In the genomic region with DNA sequence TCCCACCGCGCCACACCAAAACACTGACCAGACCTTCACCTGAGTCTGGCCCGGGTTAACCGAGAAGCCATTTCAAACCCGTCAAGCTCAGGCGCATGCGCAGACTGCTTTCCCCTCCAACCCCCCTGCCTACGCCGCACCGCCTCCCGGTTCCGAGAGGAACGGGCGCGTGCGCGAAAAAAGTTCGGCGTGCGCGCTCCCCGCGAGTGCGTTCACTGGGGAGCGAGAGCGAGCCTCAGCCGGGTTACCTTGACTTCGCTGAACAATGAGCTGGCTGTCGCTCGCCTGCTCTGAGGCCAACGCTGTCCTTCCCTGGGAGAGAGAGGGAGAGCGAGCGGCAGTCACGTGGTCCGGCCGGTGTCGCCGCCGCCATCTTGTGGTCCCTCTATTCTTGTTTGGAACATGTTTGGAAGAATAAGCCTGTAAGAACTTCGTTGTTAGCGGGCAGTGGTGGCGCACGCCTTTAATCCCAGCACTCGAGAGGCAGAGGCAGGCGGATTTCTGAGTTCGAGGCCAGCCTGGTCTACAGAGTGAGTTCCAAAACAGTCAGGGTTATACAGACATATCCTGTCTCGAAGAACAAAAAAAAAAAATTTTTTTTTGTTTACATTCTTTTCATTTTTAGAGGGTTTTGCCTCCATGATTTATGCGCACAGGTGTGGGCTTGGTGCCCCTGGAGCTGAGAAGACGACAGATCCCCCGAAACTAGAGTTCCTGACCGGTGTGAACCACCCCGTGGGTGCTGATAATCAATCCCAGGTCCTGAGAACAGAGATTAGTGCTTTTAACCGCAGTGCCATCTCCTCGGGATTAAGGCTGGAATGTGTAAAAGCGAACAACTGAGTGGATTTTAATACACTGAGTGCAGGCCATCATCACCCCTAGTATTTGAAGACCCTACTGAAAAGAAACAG, we compare ENCODE assay signal across 8 mouse cellular contexts. TPM values are rescaled to one million over a fixed set of nuclear protein-coding genes. Genes with fewer than 3 reads are reported as not detected.
DNase-seq lines count a peak whose midpoint lies in the region; ATAC-seq and TF ChIP-seq lines count a peak whose summit lies in the region.

A gene (minus strand): TSS at position 110 of the 914 bp plus-strand sequence.

- H3K4me3 ChIP-seq in heart, embryonic 12.5 days = peak within 1 kb of the TSS; percentile 100
- peak within 1 kb of the TSS; percentile 94 for H3K4me3 ChIP-seq in kidney, postnatal 0 days (replicated peaks; ENCODE audit: low read depth, low read length)
- H3K4me3 ChIP-seq in liver, embryonic 11.5 days (ENCODE audit: low read depth, low read length) = peak within 1 kb of the TSS; percentile 99
- H3K4me3 ChIP-seq in stomach, embryonic 14.5 days (ENCODE audit: low read depth, low read length) = peak within 1 kb of the TSS; percentile 96

- H3K9me3 ChIP-seq in heart, embryonic 12.5 days (replicated peaks) = no peaks in the 10 kb centered on the region
- no peaks in the 10 kb centered on the region for H3K9me3 ChIP-seq in kidney, postnatal 0 days (replicated peaks; ENCODE audit: low read length)
- H3K9me3 ChIP-seq in liver, embryonic 11.5 days (ENCODE audit: control insufficient read depth, low read length) = no peaks in the 10 kb centered on the region
- no peaks in the 10 kb centered on the region for H3K9me3 ChIP-seq in stomach, embryonic 14.5 days (ENCODE audit: control insufficient read depth, low read depth, low read length)

- DNase-seq in CD4-positive helper T cell, adult 2 months (ENCODE audit: low read depth, low spot score) = peak; percentile 99
- DNase-seq in brain, embryonic 18.5 days (ENCODE audit: low read depth, low spot score) = peak; percentile 97
- peak; percentile 99 for DNase-seq in kidney, postnatal 0 days (ENCODE audit: low spot score)
- DNase-seq in liver, embryonic 11.5 days (ENCODE audit: low spot score) = peak; percentile 100
- DNase-seq in naive thymus-derived CD4-positive, alpha-beta T cell, adult 2 months (ENCODE audit: low read depth) = peak; percentile 100

- WGBS in heart, embryonic 12.5 days = 2% methylated on average over 55 of the region's 55 CpGs
- WGBS in kidney, postnatal 0 days = 3% methylated on average over 55 of the region's 55 CpGs
- WGBS in liver, embryonic 11.5 days = 2% methylated on average over 55 of the region's 55 CpGs
- 1% methylated on average over 55 of the region's 55 CpGs for WGBS in stomach, embryonic 14.5 days

- H3K27me3 ChIP-seq in heart, embryonic 12.5 days (replicated peaks) = no peaks in the 10 kb centered on the region
- H3K27me3 ChIP-seq in kidney, postnatal 0 days (ENCODE audit: insufficient read depth, low read length) = no peaks in the 10 kb centered on the region
- no peaks in the 10 kb centered on the region for H3K27me3 ChIP-seq in liver, embryonic 11.5 days (replicated peaks; ENCODE audit: control insufficient read depth, insufficient read depth, low read length)
- H3K27me3 ChIP-seq in stomach, embryonic 14.5 days (ENCODE audit: control insufficient read depth, insufficient read depth, low read length) = no peaks in the 10 kb centered on the region

- peak within 1 kb of the TSS; percentile 88 for H3K4me2 ChIP-seq in heart, embryonic 12.5 days
- H3K4me2 ChIP-seq in kidney, postnatal 0 days (ENCODE audit: low read length) = peak within 1 kb of the TSS; percentile 67
- peak within 1 kb of the TSS; percentile 81 for H3K4me2 ChIP-seq in liver, embryonic 11.5 days
- H3K4me2 ChIP-seq in stomach, embryonic 14.5 days (replicated peaks; ENCODE audit: low read depth, low read length) = peak within 1 kb of the TSS; percentile 56

- peak; percentile 98 for ATAC-seq in erythroid progenitor cell, adult 5-6 weeks (replicated peaks; ENCODE audit: low FRiP score, poor library complexity, severe bottlenecking)
- peak; percentile 97 for ATAC-seq in heart, embryonic 12.5 days (ENCODE audit: insufficient number of reproducible peaks, low FRiP score)
- peak; percentile 99 for ATAC-seq in kidney, postnatal 0 days (replicated peaks; ENCODE audit: low FRiP score, low read depth)
- peak; percentile 98 for ATAC-seq in liver, embryonic 11.5 days (replicated peaks; ENCODE audit: low FRiP score)
- peak; percentile 98 for ATAC-seq in stomach, embryonic 14.5 days (ENCODE audit: insufficient number of reproducible peaks, insufficient read depth, low FRiP score, low read depth)

- H3K27ac ChIP-seq in heart, embryonic 12.5 days (ENCODE audit: poor library complexity, severe bottlenecking) = peak within 1 kb of the TSS; percentile 99
- peak within 1 kb of the TSS; percentile 96 for H3K27ac ChIP-seq in kidney, postnatal 0 days
- H3K27ac ChIP-seq in liver, embryonic 11.5 days (ENCODE audit: low read depth, low read length) = peak within 1 kb of the TSS; percentile 93
- peak within 1 kb of the TSS; percentile 94 for H3K27ac ChIP-seq in stomach, embryonic 14.5 days (ENCODE audit: low read length)

- H3K36me3 ChIP-seq in heart, embryonic 12.5 days = peaks cover 30% of the 10 kb centered on the region
- peaks cover 16% of the 10 kb centered on the region for H3K36me3 ChIP-seq in kidney, postnatal 0 days (ENCODE audit: insufficient read depth, low read length)
- peaks cover 20% of the 10 kb centered on the region; the same call in 1 of the 2 replicates for H3K36me3 ChIP-seq in liver, embryonic 11.5 days (ENCODE audit: control insufficient read depth, insufficient read depth, low read length)
- peaks cover 29% of the 10 kb centered on the region for H3K36me3 ChIP-seq in stomach, embryonic 14.5 days (ENCODE audit: control insufficient read depth, insufficient read depth, low read length)

- peak; percentile 10; the same call in 1 of the 2 replicates for TF ChIP-seq CTCF in kidney, postnatal 0 days (IDR thresholded peaks at IDR 0.05; ENCODE audit: low read depth)

- H3K4me1 ChIP-seq in heart, embryonic 12.5 days (replicated peaks) = peaks cover 27% of the 10 kb centered on the region
- H3K4me1 ChIP-seq in kidney, postnatal 0 days (replicated peaks; ENCODE audit: insufficient read depth, low read length) = no peaks in the 10 kb centered on the region
- peaks cover 14% of the 10 kb centered on the region for H3K4me1 ChIP-seq in liver, embryonic 11.5 days (replicated peaks; ENCODE audit: control insufficient read depth, insufficient read depth, low read length)
- H3K4me1 ChIP-seq in stomach, embryonic 14.5 days (ENCODE audit: control insufficient read depth, insufficient read depth, low read length) = peaks cover 4% of the 10 kb centered on the region; the same call in 1 of the 2 replicates

- peak within 1 kb of the TSS; percentile 100 for H3K9ac ChIP-seq in heart, embryonic 12.5 days
- H3K9ac ChIP-seq in kidney, postnatal 0 days (ENCODE audit: low read depth, low read length) = peak within 1 kb of the TSS; percentile 90
- H3K9ac ChIP-seq in liver, embryonic 11.5 days (ENCODE audit: low read depth, low read length) = peak within 1 kb of the TSS; percentile 97
- H3K9ac ChIP-seq in stomach, embryonic 14.5 days (replicated peaks; ENCODE audit: low read depth, low read length) = peak within 1 kb of the TSS; percentile 96

RNA-seq across cellular contexts. Expression of the gene that starts here (rescaled TPM):
- 110 and 114 TPM in 2 replicates for total RNA-seq in erythroid progenitor cell, adult 5-6 weeks (2015; ENCODE audit: low replicate concordance)
- total RNA-seq in erythroid progenitor cell, adult 5-6 weeks (2017; ENCODE audit: low replicate concordance) = 126 and 172 TPM in 2 replicates
- polyA plus RNA-seq in heart, embryonic 12.5 days (2016; fragmentation: Nextera tagmentation; extraction: Ambion mirVana) = 89.7 and 93.6 TPM in 2 replicates
- 84.2 and 91.3 TPM in 2 replicates for polyA plus RNA-seq in kidney, postnatal 0 days (2015; fragmentation: Nextera tagmentation; extraction: Ambion mirVana)
- polyA plus RNA-seq in liver, embryonic 11.5 days (2014; fragmentation: Nextera tagmentation; extraction: Ambion mirVana) = 116 and 123 TPM in 2 replicates
- polyA plus RNA-seq in stomach, embryonic 14.5 days (2014; fragmentation: Nextera tagmentation; extraction: Ambion mirVana) = 141 and 144 TPM in 2 replicates

Comparison
In these comparisons a context has a peak if more than half of its experiments do, and no peak if none do; other contexts are left out.
1. Peak in every context shown above with its lines: DNase-seq, ATAC-seq, H3K4me3 ChIP-seq and H3K27ac ChIP-seq.